Mouse (Mus musculus) adrenal gland (tissue): Measurements from ENCODE around the gene Agfg1.

ENCODE experiments used
- intact Hi-C: fragments of 180-260 bp; cut with DNase I; formaldehyde crosslinking; loops from one replicate; pipeline ENCODE4 v1.15.1; 2025

Agfg1 gene

DNA sequence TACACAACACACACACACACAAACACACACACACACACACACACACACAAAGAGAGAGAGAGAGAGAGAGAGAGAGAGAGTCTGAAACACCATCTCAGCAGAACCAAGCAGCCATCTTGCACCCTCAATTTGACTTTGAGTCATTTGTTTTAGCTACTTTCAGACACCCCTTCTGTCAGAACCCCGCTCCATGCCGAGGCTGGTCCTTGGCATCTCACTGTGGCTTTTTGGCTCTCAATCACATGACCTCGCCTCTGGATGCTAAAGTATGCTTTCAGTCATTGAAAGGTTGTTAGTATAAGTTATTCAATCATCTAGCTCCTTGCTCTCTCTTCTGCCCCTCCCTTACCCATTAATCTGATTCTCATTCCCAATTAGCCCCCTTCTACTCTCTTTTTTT is 17.4 kb upstream of the Agfg1 start:
- intact Hi-C loops, result no loop called here

DNA sequence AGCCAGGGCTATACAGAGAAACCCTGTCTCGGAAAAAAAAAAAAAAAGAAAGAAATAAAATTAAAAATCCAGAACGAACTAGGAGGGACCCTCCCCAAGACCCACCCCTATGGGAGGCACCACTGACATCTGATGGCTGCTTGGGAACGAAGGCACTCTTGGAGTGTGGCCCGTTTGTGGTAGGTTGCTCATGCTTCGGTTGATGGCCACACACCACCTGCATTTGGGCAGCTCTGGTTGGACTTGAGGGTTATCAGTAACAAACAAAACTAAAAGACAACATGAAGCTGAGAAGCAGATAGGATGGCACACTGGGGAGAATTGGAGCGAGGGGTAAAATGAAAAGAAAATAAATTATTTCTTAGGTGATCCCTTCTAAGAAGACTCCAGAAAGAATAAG is 15.1 kb upstream of the Agfg1 start:
- intact Hi-C loops, result no loop called here

DNA sequence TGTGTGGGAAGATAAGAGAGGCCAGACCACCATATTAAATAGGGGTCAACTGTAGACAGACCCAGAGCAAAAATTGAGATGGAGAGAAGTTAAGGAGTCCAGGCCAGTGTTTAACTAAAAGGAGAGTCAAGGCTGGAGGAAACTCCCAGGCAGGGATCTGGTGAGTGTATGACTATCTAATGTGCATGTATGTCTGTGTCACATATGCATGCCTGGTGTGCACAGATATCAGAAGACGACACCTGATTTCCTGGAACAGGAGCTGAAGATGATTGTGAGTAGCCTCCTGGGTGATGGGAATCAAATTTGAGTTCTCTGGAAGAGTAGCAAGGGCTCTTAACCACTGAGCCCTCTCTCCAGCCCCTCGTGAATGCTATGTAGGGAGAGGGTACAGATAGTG is 14.0 kb upstream of the Agfg1 start:
- intact Hi-C loops, result no loop called here

DNA sequence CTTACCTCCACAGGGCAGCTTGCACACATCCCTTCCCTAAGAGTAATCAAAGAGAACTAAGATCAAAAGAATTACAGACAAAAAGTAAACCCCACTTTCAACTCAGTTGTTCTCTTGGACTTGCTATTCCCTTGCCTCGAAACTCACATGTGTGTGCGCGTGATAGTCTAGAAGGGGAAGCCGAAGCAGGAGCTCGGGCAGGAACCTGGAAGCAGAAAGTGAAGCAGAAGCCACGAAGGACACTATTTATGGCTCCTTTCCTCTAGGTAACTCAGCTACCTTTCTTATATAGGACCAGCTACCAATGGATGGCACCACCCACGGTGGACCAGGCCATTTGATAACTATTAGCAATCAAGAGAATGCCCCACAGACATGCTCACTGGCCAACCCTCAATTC is 13.5 kb upstream of the Agfg1 start:
- intact Hi-C loops, result no loop called here

DNA sequence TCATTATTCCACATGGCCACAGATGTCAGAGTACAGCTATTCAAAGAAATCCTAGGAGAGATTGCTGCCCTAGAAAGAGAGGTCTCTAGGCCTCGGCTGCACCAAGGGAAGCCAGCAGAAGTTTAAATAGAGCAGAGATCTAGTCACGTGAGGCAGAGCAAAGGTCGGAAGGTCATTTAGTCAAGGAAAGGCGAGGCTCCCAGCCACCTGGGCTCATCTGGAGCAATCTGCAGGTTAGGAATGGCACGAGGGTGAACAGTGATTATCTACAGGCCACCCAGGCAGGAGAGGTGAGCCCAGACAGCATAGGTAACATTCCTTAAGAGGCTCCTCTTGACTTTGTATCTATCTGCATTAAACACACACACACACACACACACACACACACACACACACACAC is 12.4 kb upstream of the Agfg1 start:
- intact Hi-C loops, result no loop called here

DNA sequence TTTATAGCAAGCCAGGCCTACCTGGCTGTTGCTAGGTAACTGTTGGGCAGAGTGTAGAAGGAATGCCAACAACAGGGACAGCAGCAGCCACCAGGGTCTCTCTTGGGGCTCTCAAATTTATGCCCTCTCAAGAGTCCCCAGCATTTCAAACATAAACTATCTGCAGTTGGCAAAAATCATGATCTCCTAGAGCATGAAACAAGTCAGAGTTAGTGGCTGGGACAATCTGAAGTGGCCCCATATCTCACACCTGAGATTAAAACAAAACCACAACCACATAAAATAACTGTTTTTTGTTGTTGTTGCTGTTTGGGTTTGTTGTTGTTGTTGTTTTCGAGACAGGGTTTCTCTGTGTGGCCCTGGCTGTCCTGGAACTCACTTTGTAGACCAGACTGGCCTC is 8.5 kb upstream of the Agfg1 start:
- intact Hi-C loops, result no loop called here

DNA sequence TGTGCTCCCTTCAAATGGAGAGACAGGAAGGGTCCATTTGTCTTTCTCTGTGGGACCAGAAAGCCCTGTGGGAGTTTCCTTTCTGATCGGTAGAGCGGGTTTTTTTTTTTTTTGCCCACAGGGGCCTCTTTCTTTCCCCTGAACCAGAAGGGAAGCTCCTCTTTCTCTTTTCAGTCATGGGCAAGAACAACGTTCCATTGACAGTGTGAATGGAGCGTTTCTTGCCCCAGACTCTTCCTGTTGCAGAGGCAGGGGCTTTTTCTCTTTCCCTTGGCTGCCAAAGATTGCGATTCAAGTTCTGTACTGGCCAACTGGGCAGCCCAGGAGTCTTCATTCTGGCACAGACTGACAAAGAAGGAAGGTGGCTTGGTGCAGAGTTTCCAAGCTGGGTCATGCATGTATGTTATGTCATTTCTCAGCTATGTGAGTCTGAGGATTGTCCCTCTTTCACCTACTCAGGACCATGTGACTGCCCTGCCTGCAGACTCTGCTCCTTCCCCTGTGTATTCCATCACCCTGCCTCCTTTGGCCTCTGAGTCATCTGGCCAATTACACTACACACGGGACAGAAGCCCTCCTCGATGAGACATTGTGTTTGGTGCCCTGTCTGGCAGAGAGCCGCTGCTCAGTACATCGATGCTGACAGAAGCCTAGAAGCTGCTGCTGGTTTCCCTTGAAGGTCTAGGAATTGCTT is 7.6 kb upstream of the Agfg1 start:
- intact Hi-C loops, result no loop called here

DNA sequence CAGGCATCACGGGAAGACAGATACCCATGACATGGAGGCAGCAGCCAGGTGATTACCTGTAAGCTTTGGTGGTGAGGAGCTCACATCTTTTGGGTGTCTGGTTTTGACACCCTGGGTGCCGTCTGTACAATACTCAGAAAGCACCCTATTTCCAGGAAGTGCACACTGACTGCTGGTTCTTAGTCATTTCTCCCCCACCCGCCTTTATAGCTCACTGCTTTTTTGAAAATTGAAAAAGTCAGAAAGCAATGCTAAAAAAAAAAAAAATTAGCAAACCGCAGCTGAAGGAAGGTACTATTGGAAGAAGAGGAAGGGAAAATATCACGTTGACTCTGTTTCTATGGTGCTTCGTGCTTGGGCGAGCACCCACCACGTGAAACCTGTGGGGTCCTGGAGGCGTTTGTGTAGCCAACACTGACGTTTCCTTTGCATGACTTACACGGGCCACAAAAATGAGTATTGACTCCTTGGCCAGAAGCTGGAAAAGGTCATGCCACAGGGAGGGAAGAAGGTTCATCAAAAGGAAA is 6.7 kb upstream of the Agfg1 start:
- intact Hi-C loops, result no loop called here

DNA sequence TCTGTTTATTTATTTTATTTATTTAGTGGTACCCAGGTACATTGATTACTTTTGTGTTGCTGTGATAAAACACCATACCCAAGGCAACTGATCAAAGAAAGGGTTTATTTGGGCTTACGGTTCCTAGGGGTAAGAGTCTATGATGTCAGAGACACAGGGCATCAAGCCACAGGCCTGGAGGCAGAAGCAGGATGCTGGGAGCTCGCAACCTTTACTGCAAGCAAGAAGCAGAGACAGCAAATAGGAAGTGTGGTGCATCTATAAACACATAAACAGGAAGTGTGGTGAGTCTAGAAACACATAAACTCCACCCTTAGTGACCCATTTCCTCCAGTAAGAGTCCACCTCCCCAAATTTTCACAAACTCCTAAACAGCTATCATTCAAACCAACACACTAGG is 5.8 kb upstream of the Agfg1 start:
- intact Hi-C loops, result no loop called here

DNA sequence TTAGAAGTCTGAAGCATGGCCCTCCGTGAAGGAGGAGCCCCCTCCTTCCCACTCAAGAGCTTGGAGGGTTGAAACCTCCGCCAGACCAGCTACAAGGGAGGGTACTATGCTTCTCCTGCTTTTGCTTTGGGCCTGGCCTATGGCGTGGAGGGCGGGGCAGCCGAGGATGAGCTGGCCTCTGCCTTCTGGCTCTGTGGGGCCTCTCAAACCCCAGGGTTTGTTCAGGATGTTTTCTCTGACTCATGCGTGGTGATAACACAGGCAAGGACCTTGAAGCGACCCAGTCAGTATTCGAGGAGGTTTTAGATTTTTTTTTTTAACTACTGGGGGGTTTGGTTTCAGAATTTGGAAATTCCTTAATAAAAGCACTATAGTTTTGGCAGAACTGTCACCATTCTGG is 4.7 kb upstream of the Agfg1 start:
- intact Hi-C loops, result no loop called here

DNA sequence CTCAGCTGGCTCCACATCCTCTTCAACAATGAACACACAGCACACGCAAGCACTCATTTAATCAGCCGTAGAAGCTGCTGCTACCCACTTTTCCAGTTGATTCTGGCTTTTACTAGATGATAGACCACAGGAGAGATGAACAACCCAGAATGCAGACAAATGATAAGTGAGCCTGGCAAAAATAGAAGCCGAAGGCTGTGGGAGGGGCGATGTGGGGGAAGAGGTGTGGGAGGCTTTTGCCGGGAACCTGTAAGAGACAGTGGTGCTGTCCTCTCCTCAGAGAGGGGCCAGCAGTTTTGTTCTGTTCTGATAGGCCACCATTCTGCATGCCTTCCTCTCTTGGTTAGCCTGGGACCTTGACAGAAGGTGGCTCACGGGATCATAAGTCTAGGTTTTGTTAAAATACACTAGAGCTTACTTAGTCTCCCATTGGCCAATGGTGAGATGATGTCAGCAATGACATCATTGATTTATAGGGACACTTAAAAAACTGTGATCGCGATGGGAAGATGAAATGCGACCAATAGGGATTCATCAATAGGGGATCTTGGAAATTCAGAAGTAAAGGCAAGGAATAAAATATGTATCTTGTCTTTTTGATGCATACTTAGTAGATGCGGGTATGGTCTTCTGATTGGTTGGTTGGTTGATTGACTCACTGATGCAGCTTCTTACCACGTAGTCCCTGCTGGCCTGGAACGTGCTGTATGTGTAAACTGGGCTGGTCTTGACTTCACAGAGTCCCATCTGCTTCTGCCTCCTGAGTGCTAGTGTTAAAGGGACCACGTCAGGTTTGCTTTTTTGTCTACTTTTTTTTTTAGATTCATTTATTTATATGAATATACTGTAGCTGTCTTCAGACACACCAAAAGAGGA is 2.7 kb upstream of the Agfg1 start:
- intact Hi-C loops, result loop anchor here (5.0 kb wide), 2 partner anchors 39 to 146 kb away; no protein-coding TSS in a partner anchor

DNA sequence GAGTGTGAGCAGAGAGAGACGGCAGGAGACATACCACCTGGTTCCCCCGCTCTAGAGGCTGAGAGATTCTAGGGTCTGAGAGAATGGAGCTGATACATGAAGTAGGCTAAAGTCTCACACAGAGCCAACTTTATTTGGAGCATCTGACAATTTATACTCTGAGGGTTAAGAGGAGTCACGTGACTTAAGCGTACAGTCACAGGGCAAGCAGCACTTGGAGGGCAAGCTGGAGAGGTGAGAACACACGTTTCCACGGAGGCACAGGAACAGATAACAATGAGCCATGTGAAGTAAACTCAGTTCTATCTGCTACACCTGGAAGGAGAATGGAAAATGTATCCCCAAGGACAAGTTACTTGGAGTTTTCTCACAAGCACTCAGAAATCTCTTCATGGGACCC is 1.7 kb upstream of the Agfg1 start:
- intact Hi-C loops, result loop anchor here (5.0 kb wide), 2 partner anchors 40 to 145 kb away; no protein-coding TSS in a partner anchor

DNA sequence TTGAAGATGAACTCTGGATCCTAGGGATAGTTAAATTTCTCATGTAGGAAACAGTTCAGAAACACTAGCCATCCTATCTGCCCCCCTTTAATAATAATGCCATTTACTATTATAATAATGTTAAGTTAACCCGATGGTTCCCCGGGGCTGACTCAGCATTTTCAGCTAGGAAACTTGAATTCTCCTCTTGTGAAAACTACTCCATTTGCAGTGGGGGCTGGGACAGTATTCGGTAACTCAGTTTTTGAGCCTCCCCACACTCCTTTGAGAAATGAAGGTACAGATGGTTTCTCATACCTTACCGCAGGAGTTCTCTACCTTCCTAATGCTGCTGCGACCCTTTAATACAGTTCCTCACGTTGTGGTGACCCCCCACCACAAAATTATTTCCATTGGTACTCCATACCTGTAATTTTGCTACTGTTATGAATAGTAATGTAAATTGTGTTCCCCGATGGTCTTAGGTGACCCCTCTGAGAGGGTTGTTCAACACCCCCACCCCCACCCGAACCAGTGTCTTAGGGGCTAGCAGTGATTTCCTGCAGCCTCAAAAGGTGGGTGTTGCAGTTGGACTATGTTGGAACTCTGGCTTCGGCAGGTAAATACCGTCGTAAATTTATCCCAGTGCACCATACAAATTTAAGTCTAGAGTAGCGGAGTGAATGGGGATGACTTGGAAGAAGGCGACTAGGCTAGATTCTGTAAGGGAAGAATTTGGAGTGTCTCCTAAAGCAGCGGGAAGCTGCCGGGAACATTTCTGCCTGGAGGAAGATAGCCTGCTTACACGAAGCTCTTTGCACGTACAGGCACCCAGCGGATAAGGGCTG is 601 bp upstream of the Agfg1 start:
- intact Hi-C loops, result loop anchor here (5.0 kb wide), 2 partner anchors 41 to 144 kb away; no protein-coding TSS in a partner anchor

DNA sequence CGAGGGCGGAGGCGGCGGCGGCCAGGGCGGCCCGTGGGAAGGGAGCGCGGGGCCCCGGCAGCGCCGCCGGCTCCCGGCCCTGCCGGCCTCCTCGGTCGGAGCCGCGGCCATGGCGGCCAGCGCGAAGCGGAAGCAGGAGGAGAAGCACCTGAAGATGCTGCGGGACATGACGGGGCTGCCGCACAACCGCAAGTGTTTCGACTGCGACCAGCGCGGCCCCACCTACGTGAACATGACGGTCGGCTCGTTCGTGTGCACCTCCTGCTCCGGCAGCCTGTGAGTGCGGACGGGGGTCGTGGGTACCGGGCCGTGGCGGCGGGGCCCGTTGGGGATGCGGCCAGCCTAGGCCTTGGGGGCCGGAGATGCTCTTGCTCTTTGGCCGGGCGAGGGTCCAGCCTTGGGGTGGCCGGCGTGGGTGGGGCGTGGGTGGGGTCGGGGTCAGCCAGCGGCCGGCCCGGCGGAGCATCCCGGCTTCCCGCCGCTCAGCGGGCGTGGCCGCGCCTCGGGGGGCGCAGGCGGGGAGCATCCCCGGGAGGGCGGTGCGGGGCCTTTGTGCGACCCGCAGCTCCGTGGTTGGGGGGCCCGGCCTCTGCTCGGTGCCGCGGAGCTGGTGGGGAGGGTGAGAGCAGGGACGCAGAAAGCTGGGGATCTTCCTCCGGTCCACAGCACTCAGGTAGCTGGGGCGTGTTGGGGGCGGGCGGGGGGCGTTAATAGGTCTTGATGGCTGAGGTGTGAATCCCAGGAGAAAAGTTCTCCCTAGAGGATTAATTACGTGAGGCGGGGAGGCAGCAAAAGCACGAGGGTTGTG is 535 bp downstream of the Agfg1 start:
- intact Hi-C loops, result loop anchor here (5.0 kb wide), 3 partner anchors 43 to 142 kb away; no protein-coding TSS in a partner anchor

DNA sequence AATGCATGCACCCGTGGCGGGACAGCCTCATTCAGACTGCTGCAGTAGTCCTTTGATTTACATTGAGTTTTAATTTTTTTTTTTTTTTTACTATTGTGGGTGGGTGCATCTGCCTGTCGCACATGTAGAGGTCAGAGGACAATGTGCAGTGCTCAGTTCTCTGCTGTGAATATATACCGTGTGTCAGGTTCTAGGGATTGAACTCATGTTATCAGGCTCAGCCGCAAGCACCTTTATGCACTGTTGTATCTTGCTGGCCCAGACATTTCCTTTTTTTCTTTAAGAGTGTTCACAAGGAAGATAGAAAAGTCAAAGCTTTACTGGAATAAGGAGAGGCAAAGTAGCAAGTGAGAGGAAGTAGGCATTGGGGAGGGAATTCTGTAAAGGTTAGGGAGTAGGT is 16.4 kb downstream of the Agfg1 start:
- intact Hi-C loops, result no loop called here

DNA sequence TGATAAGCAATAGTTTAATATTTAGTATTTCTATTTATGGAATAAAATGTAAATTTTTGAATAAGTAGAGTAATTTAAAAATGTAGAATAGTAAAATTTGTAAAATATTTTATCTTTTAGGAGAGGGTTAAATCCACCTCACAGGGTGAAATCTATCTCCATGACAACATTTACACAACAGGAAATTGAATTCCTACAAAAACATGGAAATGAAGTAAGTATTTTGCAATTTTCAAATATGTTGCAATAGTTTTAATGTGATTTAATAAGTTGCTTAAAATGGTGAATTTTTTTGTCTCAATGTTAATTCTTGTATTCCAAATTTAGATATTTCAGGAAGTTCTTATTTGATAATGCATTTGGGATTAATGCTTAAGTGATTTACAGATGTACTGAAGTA is 19.0 kb downstream of the Agfg1 start:
- intact Hi-C loops, result no loop called here

DNA sequence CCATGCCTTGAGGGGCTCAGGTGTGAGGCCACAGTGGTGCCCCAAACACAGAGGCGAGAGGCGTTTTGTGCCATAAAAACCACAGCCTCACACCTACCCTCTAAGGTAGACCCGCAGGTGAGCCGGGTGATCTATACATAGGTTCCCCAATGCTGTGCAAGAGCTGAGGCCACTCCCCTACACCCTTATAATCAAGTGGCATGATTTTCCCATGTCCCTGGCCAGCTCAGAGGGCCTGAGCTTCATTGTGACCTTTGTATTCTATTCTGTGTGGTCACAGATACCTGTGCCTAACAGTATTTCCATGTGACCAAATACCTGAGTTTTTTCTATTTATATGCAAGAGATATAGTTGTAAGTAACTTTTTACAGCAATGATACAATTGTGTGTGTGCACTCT is 21.1 kb downstream of the Agfg1 start:
- intact Hi-C loops, result no loop called here

DNA sequence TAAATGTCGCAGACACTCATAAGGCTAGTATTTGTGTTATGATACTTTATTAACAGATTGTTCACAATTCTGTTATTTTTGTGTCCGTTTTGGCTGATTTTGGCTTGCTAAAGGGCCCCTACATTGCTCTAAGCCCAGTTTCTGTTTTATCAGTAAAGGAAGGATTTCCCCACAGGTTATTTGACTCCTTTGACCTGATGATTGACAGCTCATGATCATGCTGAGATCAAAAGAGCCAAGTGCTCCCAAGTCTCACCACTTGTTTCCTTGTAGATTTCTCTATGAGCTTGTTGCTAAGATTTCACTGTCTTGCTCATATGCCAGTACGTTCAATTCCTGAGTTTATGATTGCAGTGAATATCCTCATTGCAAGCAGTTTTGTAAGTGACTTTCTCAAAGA is 30.9 kb downstream of the Agfg1 start:
- intact Hi-C loops, result no loop called here

DNA sequence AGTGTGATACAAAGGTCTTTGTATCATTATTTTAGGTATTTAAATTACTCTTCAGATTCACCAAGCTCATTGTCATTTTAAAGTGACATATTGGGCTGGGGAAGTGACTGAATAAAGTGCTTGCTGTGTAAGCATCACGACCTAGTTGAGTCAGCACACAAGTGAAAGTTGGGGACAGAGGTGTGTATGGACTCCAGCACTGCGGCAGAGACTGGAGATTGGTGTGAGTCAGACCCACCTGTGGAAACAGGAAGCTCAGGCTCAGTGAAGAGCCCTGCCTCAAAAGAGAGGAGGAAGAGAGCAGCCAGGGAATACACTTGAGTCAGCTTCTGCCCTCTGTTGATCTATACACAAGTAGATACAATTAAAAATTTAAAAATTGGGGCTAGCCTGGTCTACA is 39.9 kb downstream of the Agfg1 start:
- intact Hi-C loops, result no loop called here

DNA sequence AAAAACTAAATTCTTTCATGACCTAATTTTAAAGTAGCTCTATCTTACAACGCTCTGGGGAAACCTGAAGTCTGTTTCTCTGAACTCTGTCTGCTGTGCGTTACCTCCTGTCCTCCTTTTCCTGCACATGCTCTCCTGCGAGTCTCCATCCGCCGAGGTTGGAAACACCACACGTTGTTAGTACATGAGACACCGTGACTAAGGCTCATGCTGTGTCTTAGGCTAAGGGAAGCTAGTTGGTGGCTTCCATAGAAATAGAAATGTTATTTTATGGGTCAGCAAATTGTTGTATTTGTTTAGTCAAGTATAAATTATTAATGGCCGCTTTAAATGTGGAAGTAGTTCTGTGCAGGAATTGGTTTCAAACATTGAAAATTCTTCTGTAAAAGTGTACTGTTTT is 40.9 kb downstream of the Agfg1 start:
- intact Hi-C loops, result no loop called here

DNA sequence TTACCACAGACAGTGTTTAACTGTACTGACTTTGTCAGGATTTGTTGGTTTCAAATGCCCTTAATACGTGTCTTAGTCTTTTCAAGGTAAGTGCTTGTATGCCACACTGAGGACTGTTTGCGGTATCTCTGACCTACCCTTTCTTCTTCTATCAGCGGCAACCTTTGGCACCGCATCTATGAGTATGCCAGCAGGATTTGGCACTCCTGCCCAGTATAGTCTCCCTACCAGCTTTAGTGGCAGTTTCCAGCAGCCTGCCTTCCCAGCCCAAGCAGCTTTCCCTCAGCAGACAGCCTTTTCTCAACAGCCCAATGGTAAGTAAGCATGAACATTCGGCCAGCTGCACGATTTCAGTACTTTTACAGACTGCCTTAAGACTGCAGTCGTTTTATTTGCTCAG is 54.0 kb downstream of the Agfg1 start:
- intact Hi-C loops, result no loop called here
